ENCODE assay signal across 8 mouse cellular contexts in genomic region chr7:35333231-35333651, GRCm38 (mm10). TPM values are rescaled to one million over a fixed set of nuclear protein-coding genes. Genes with fewer than 3 reads are reported as not detected.
DNase-seq lines count a peak whose midpoint lies in the region; ATAC-seq and TF ChIP-seq lines count a peak whose summit lies in the region.

No protein-coding gene starts in this region.

- TF ChIP-seq POLR2A in bone marrow macrophage, adult 2 months (IDR thresholded peaks at IDR 0.05; ENCODE audit: borderline replicate concordance, low read depth, low read length), result no peak

- peaks cover 12% of the 10 kb centered on the region for H3K27me3 ChIP-seq in heart, embryonic 14.5 days (ENCODE audit: control insufficient read depth, insufficient read depth, low read length)

- peak overlapping the region; percentile 77 for H3K27ac ChIP-seq in layer of hippocampus, adult 2 months
- no peak overlapping the region for H3K27ac ChIP-seq in bone marrow macrophage, adult 2 months (ENCODE audit: insufficient read depth, low read depth, low read length)
- H3K27ac ChIP-seq in heart, embryonic 14.5 days (replicated peaks in 1 of 2; ENCODE audit: control insufficient read depth in 1 of 2, insufficient read depth in 1 of 2, low read depth in 2 of 2, low read length in 2 of 2), result peak overlapping the region; percentile 22 to 52; a peak in 3 of 4 replicates

- under 1% methylated on average over 19 of the region's 19 CpGs for WGBS in heart, embryonic 14.5 days

- peak overlapping the region; percentile 72 for H3K4me3 ChIP-seq in layer of hippocampus, adult 2 months
- peak overlapping the region; percentile 33 for H3K4me3 ChIP-seq in bone marrow macrophage, adult 2 months (ENCODE audit: insufficient read depth, low read length)
- peak overlapping the region; percentile 62 to 80 for H3K4me3 ChIP-seq in heart, embryonic 14.5 days (ENCODE audit: control insufficient read depth in 1 of 2, insufficient read depth in 1 of 2, low read depth in 1 of 2, low read length in 2 of 2)

- H3K9ac ChIP-seq in heart, embryonic 14.5 days (ENCODE audit: low read length), result peak overlapping the region; percentile 70

- peak overlapping the region; percentile 97 for H3K4me2 ChIP-seq in heart, embryonic 14.5 days (ENCODE audit: low read length)

- H3K9me3 ChIP-seq in heart, embryonic 14.5 days (ENCODE audit: control insufficient read depth, low read length), result no peaks in the 10 kb centered on the region

- H3K36me3 ChIP-seq in heart, embryonic 14.5 days (ENCODE audit: control insufficient read depth, insufficient read depth, low read length), result no peaks in the 10 kb centered on the region

- peak; percentile 48 to 49 for DNase-seq in layer of hippocampus, adult 2 months (ENCODE audit: low spot score in 2 of 2)
- no peak for DNase-seq in layer of hippocampus, postnatal 36 days
- peak; percentile 59 to 70 for DNase-seq in kidney, postnatal 4 days
- peak; percentile 46 for DNase-seq in thymus, postnatal 0 days (ENCODE audit: low spot score)
- no peak for DNase-seq in spleen, postnatal 36 days (ENCODE audit: low spot score in 2 of 2)

- peaks cover 4% of the 10 kb centered on the region; the same call in 1 of the 2 replicates for H3K4me1 ChIP-seq in bone marrow macrophage, adult 2 months (ENCODE audit: control insufficient read depth, insufficient read depth, low read length)
- peaks cover 6% of the 10 kb centered on the region in 2 experiments; a peak in 3 of 4 replicates for H3K4me1 ChIP-seq in heart, embryonic 14.5 days (ENCODE audit: control insufficient read depth in 2 of 2, insufficient read depth in 2 of 2, low read length in 2 of 2)

- peak; percentile 56 for TF ChIP-seq CTCF in layer of hippocampus, adult 2 months (conservative IDR thresholded peaks at IDR 0.05)
- no peak for TF ChIP-seq CTCF in bone marrow macrophage, adult 2 months (IDR thresholded peaks at IDR 0.05; ENCODE audit: low read depth, low read length)

- no peak for ATAC-seq in heart, embryonic 14.5 days (ENCODE audit: insufficient number of reproducible peaks, insufficient read depth, low FRiP score, low read depth)
- ATAC-seq in megakaryocyte-erythroid progenitor cell, adult 5-6 weeks (replicated peaks; ENCODE audit: low FRiP score, low TSS enrichment, poor library complexity, severe bottlenecking), result peak; percentile 8; the same call in 1 of the 2 replicates

RNA-seq across cellular contexts. Expression of gene Rhpn2, which starts 0.7 kb away (rescaled TPM):
- total RNA-seq in layer of hippocampus, adult 2 months (2021), result 1 to 10 TPM; 4.3 to 5.9 TPM
- 1 to 10 TPM; 4.0 to 6.0 TPM for total RNA-seq in layer of hippocampus, postnatal 36 days (2021)
- polyA plus RNA-seq in bone marrow macrophage, adult 2 months (2012; ENCODE audit: insufficient read depth, insufficient read length, missing spikeins), result 0.20 TPM in 1 of 2 replicates, not detected in the other
- polyA plus RNA-seq in heart, embryonic 14.5 days (2014; fragmentation: Nextera tagmentation; extraction: Ambion mirVana), result 5.1 and 5.6 TPM in 2 replicates
- total RNA-seq in megakaryocyte-erythroid progenitor cell, adult 5-6 weeks (2014; fragmentation: Nextera tagmentation), result not detected in 2 replicates
- total RNA-seq in megakaryocyte-erythroid progenitor cell, adult 5-6 weeks (2017), result not detected in 2 replicates
- 0.89 and 1.2 TPM in 2 replicates for polyA plus RNA-seq in thymus, postnatal 0 days (2015; fragmentation: Nextera tagmentation; extraction: Ambion mirVana)

RNA-seq across cellular contexts. Expression of gene Gpatch1, which starts 15.0 kb away (rescaled TPM):
- 10 to 100 TPM; 27.5 to 29.4 TPM for total RNA-seq in layer of hippocampus, adult 2 months (2021)
- total RNA-seq in layer of hippocampus, postnatal 36 days (2021), result 10 to 100 TPM; 25.4 to 26.8 TPM
- polyA plus RNA-seq in bone marrow macrophage, adult 2 months (2012; ENCODE audit: insufficient read depth, insufficient read length, missing spikeins), result 9.5 and 13.2 TPM in 2 replicates
- 11.5 and 12.2 TPM in 2 replicates for polyA plus RNA-seq in heart, embryonic 14.5 days (2014; fragmentation: Nextera tagmentation; extraction: Ambion mirVana)
- 13.8 and 26.2 TPM in 2 replicates for total RNA-seq in megakaryocyte-erythroid progenitor cell, adult 5-6 weeks (2014; fragmentation: Nextera tagmentation)
- total RNA-seq in megakaryocyte-erythroid progenitor cell, adult 5-6 weeks (2017), result 23.3 and 39.3 TPM in 2 replicates
- 15.6 and 16.8 TPM in 2 replicates for polyA plus RNA-seq in thymus, postnatal 0 days (2015; fragmentation: Nextera tagmentation; extraction: Ambion mirVana)

Comparison
In these comparisons a context has a peak if more than half of its experiments do, and no peak if none do; other contexts are left out.
1. DNase-seq: peak in layer of hippocampus, adult 2 months (2 of 2), kidney, postnatal 4 days (2 of 2) and thymus, postnatal 0 days (single experiment); none in layer of hippocampus, postnatal 36 days (0 of 2) and spleen, postnatal 36 days (0 of 2).
2. RNA of gene Rhpn2, which starts 0.7 kb away (total RNA-seq): 4.0 to 6.0 TPM in layer of hippocampus, postnatal 36 days and 4.3 to 5.9 TPM in layer of hippocampus, adult 2 months; not detected in megakaryocyte-erythroid progenitor cell, adult 5-6 weeks; every median in the first group is over 4 times any median in the second.
3. Peak in every context shown above with its lines, with median percentiles within 50 percentile points of each other: H3K4me3 ChIP-seq.